Mouse (Mus musculus): ENCODE measurements at regions not wholly inside any gene's neighbourhood (a gene's known extent, or its start where the extent isn't known, plus 50 kb on each side); places are given as distances from the start of the nearest gene placed in this dataset.

DNA sequence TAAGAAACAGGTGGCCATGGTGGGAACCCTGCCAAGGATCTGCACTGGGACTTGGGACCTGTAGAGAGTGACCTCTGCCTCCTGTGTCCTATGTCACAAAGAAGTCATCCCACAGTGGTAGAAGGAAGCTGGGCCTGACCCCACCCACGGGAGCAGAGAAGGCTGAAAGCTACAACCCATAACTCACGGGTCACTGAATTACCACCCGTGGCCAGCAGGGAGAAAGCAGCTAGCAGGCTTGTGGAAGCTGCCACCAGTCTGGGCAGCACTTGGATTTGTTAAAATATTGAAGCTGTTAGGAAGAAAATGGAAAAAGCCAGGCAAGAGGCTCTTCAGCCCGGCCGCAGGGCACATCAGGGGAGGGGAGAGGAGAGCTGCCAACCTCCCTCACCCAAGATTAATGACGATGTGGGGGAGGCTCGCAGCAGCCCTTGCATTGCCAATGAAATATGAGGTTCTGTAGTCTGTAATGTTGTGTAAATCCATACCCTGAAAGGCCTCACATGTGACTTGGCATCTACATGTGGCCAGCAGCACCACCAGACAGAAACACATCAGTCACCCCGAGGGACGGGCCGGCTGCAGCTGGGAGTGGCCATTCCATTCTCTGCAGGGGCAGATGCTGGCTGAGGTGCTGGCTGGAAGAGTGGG is 94.5 kb downstream of the Olfm1 start:
- WGBS: 40% methylated on average over 10 of the region's 10 CpGs
- peak; percentile 57; the same call in 1 of the 2 replicates for ATAC-seq
- Histone ChIP-seq H3K4me3 (ENCODE audit: low read length) (no peak overlapping the region), H3K27ac (ENCODE audit: low read depth, low read length) (peak overlapping the region; percentile 31; the same call in 1 of the 2 replicates), H3K4me2 (ENCODE audit: low read length) (no peak overlapping the region), H3K27me3 (replicated peaks; ENCODE audit: control insufficient read depth, insufficient read depth, low read length) (no peaks in the 10 kb centered on the region), H3K9me3 (ENCODE audit: control insufficient read depth, low read length) (no peaks in the 10 kb centered on the region), H3K4me1 (ENCODE audit: control insufficient read depth, insufficient read depth, low read depth, low read length) (peaks cover 6% of the 10 kb centered on the region), H3K9ac (ENCODE audit: low read depth, low read length) (no peak overlapping the region), H3K36me3 (ENCODE audit: control insufficient read depth, insufficient read depth, low read length) (no peaks in the 10 kb centered on the region)

- H3K27me3 ChIP-seq (replicated peaks; ENCODE audit: control insufficient read depth, insufficient read depth, low read length): no peaks in the 10 kb centered on the region
- no peaks in the 10 kb centered on the region for H3K36me3 ChIP-seq (ENCODE audit: control insufficient read depth, insufficient read depth, low read length)
- H3K9me3 ChIP-seq (ENCODE audit: control insufficient read depth, low read length): no peaks in the 10 kb centered on the region
- no peak overlapping the region for H3K4me2 ChIP-seq (ENCODE audit: low read length)
- 83% methylated on average over 6 of the region's 6 CpGs for WGBS
- H3K4me1 ChIP-seq (ENCODE audit: control insufficient read depth, insufficient read depth, low read depth, low read length): peaks cover 6% of the 10 kb centered on the region
- ATAC-seq: no peak
- H3K4me3 ChIP-seq (ENCODE audit: low read length): no peak overlapping the region
- no peak overlapping the region for H3K9ac ChIP-seq (ENCODE audit: low read depth, low read length)
- no peak overlapping the region for H3K27ac ChIP-seq (ENCODE audit: low read depth, low read length)
These were observed 96.5 kb downstream of the Olfm1 start for GRCm38 (mm10) chr2:28289339-28289738.

GRCm38 (mm10) chr2:28289860-28290471 is 97.2 kb downstream of the Olfm1 start:
- Histone ChIP-seq H3K4me2 (ENCODE audit: low read length) (no peak overlapping the region), H3K9ac (ENCODE audit: low read depth, low read length) (no peak overlapping the region), H3K4me3 (ENCODE audit: low read length) (no peak overlapping the region), H3K4me1 (ENCODE audit: control insufficient read depth, insufficient read depth, low read depth, low read length) (peaks cover 6% of the 10 kb centered on the region), H3K27ac (ENCODE audit: low read depth, low read length) (no peak overlapping the region), H3K9me3 (ENCODE audit: control insufficient read depth, low read length) (no peaks in the 10 kb centered on the region), H3K36me3 (ENCODE audit: control insufficient read depth, insufficient read depth, low read length) (no peaks in the 10 kb centered on the region), H3K27me3 (replicated peaks; ENCODE audit: control insufficient read depth, insufficient read depth, low read length) (no peaks in the 10 kb centered on the region)
- no peak for ATAC-seq
- WGBS: 66% methylated on average over 11 of the region's 11 CpGs

GRCm38 (mm10) chr2:28294509-28294908 is 101.7 kb downstream of the Olfm1 start:
- Histone ChIP-seq H3K9me3 (ENCODE audit: control insufficient read depth, low read length) (no peaks in the 10 kb centered on the region), H3K4me3 (ENCODE audit: low read length) (no peak overlapping the region), H3K4me2 (ENCODE audit: low read length) (no peak overlapping the region), H3K27me3 (replicated peaks; ENCODE audit: control insufficient read depth, insufficient read depth, low read length) (no peaks in the 10 kb centered on the region), H3K36me3 (ENCODE audit: control insufficient read depth, insufficient read depth, low read length) (no peaks in the 10 kb centered on the region), H3K4me1 (ENCODE audit: control insufficient read depth, insufficient read depth, low read depth, low read length) (peaks cover 17% of the 10 kb centered on the region), H3K9ac (ENCODE audit: low read depth, low read length) (no peak overlapping the region), H3K27ac (ENCODE audit: low read depth, low read length) (no peak overlapping the region)
- WGBS: 38% methylated on average over 7 of the region's 7 CpGs
- ATAC-seq: no peak

- WGBS: 15% methylated on average over 12 of the region's 12 CpGs
These were observed 103.4 kb downstream of the Olfm1 start for GRCm38 (mm10) chr2:28296183-28296582.

DNA sequence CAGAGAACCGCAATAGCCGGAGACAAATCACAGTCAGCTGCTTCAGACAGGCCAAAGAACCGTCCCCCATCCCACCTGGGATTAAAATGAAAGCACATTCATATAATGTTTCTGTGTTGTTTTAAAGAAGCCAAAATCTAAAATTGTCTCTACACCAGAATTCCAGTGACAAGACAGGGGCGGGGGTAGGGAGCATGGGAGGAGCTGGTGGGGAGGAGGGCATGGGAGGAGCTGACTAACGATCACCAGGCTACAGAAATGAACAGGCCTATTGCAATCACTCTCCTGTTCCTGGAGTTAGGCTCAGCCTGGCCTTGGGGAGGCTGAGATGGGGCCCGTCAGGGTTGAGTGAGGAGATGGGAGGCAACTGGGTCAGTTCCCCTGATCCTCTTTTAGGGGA is 105.9 kb downstream of the Olfm1 start:
- Histone ChIP-seq H3K36me3 (ENCODE audit: control insufficient read depth, insufficient read depth, low read length) (no peaks in the 10 kb centered on the region), H3K27ac (ENCODE audit: low read depth, low read length) (no peak overlapping the region), H3K9me3 (ENCODE audit: control insufficient read depth, low read length) (no peaks in the 10 kb centered on the region), H3K4me3 (ENCODE audit: low read length) (no peak overlapping the region), H3K9ac (ENCODE audit: low read depth, low read length) (no peak overlapping the region), H3K27me3 (replicated peaks; ENCODE audit: control insufficient read depth, insufficient read depth, low read length) (no peaks in the 10 kb centered on the region), H3K4me1 (ENCODE audit: control insufficient read depth, insufficient read depth, low read depth, low read length) (peaks cover 14% of the 10 kb centered on the region), H3K4me2 (ENCODE audit: low read length) (no peak overlapping the region)
- 56% methylated on average over 6 of the region's 6 CpGs for whole genome bisulfite sequencing
- ATAC-seq: no peak

More at GRCm38 (mm10) chr2:28296183-28296582, 103.4 kb downstream of the Olfm1 start:
- ATAC-seq: peak; percentile 81
- no peaks in the 10 kb centered on the region for H3K9me3 ChIP-seq (ENCODE audit: control insufficient read depth, low read length)
- peaks cover 17% of the 10 kb centered on the region for H3K4me1 ChIP-seq (ENCODE audit: control insufficient read depth, insufficient read depth, low read depth, low read length)
- H3K4me2 ChIP-seq (ENCODE audit: low read length): no peak overlapping the region
- peak overlapping the region; percentile 73 for H3K27ac ChIP-seq (ENCODE audit: low read depth, low read length)
- no peaks in the 10 kb centered on the region for H3K36me3 ChIP-seq (ENCODE audit: control insufficient read depth, insufficient read depth, low read length)
- no peaks in the 10 kb centered on the region for H3K27me3 ChIP-seq (replicated peaks; ENCODE audit: control insufficient read depth, insufficient read depth, low read length)
- no peak overlapping the region for H3K4me3 ChIP-seq (ENCODE audit: low read length)
- peak overlapping the region; percentile 44 for H3K9ac ChIP-seq (ENCODE audit: low read depth, low read length)

DNA sequence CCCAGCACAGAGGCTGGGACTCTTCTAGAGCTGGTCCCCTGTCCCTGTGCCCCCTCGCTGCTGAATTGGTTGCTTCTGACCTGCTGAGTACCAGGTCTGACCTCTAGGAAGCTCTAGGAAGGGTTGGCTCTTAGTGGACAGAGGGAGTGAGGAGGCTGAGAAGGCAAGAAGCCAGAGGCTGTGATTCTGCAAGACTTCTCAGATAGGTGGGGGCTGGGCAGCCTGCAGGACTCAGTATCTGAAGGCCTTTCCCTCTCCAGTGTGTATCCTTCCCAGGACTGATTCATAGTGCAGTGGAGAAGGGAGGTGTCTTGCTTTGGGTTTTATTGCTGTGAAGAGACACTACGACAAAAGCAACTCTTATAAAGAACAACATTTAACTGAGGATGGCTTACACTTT is 106.6 kb downstream of the Olfm1 start:
- H3K4me3 ChIP-seq (ENCODE audit: low read length): no peak overlapping the region
- H3K36me3 ChIP-seq (ENCODE audit: control insufficient read depth, insufficient read depth, low read length): no peaks in the 10 kb centered on the region
- H3K27ac ChIP-seq (ENCODE audit: low read depth, low read length): no peak overlapping the region
- no peaks in the 10 kb centered on the region for H3K9me3 ChIP-seq (ENCODE audit: control insufficient read depth, low read length)
- no peak for ATAC-seq
- peaks cover 14% of the 10 kb centered on the region for H3K4me1 ChIP-seq (ENCODE audit: control insufficient read depth, insufficient read depth, low read depth, low read length)
- 87% methylated on average over 2 of the region's 2 CpGs for WGBS
- no peak overlapping the region for H3K4me2 ChIP-seq (ENCODE audit: low read length)
- no peaks in the 10 kb centered on the region for H3K27me3 ChIP-seq (replicated peaks; ENCODE audit: control insufficient read depth, insufficient read depth, low read length)
- H3K9ac ChIP-seq (ENCODE audit: low read depth, low read length): no peak overlapping the region

DNA sequence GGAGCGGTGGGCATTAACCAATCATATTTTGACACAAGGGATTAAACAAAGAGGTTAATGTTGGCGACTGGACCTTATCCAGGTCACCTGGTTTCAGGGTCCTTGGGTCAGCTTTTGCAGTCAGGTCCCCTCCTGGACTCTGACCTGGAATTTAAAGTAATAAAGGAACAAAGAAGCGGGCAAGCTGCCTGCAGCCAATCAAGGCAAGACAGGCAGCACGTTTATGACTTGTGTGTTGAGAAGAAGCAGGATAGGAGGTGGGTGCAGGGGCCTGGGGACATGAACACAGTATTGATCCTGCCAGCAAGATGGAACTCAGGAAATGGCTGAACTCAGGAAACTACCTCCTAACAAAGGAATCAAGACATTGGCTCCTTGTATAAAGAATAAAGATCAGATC is 108.5 kb downstream of the Olfm1 start:
- H3K27ac ChIP-seq (ENCODE audit: low read depth, low read length): no peak overlapping the region
- H3K9ac ChIP-seq (ENCODE audit: low read depth, low read length): no peak overlapping the region
- no peaks in the 10 kb centered on the region for H3K9me3 ChIP-seq (ENCODE audit: control insufficient read depth, low read length)
- 82% methylated on average over 4 of the region's 4 CpGs for WGBS
- peaks cover 4% of the 10 kb centered on the region for H3K4me1 ChIP-seq (ENCODE audit: control insufficient read depth, insufficient read depth, low read depth, low read length)
- ATAC-seq: no peak
- no peaks in the 10 kb centered on the region for H3K36me3 ChIP-seq (ENCODE audit: control insufficient read depth, insufficient read depth, low read length)
- no peak overlapping the region for H3K4me3 ChIP-seq (ENCODE audit: low read length)
- H3K27me3 ChIP-seq (replicated peaks; ENCODE audit: control insufficient read depth, insufficient read depth, low read length): no peaks in the 10 kb centered on the region
- H3K4me2 ChIP-seq (ENCODE audit: low read length): no peak overlapping the region

- H3K4me3 ChIP-seq (ENCODE audit: low read length): no peak overlapping the region
- no peak for ATAC-seq
- H3K27ac ChIP-seq (ENCODE audit: low read depth, low read length): no peak overlapping the region
- H3K9me3 ChIP-seq (ENCODE audit: control insufficient read depth, low read length): no peaks in the 10 kb centered on the region
- no peaks in the 10 kb centered on the region for H3K27me3 ChIP-seq (replicated peaks; ENCODE audit: control insufficient read depth, insufficient read depth, low read length)
- WGBS: 95% methylated on average over 4 of the region's 5 CpGs
- no peak overlapping the region for H3K4me2 ChIP-seq (ENCODE audit: low read length)
- H3K36me3 ChIP-seq (ENCODE audit: control insufficient read depth, insufficient read depth, low read length): no peaks in the 10 kb centered on the region
- no peak overlapping the region for H3K9ac ChIP-seq (ENCODE audit: low read depth, low read length)
- 0 out of 2 replicates have a peak, but pooled peaks cover under 1% of the 10 kb centered on the region for H3K4me1 ChIP-seq (ENCODE audit: control insufficient read depth, insufficient read depth, low read depth, low read length)
These were observed 111.1 kb downstream of the Olfm1 start for GRCm38 (mm10) chr2:28303936-28304335.
